Mouse (Mus musculus) neural tube, embryonic 12.5 days (tissue): ENCODE data around the gene Oosp2. TPM values are rescaled to one million over a fixed set of nuclear protein-coding genes. Genes with fewer than 3 reads are reported as not detected.

Experiments used
- ATAC-seq: fragments of 200-750 bp; cut with Nextera tagmentation; 2 replicates; pipeline ENCODE4 v1.8.0; 2017; ENCODE audit warnings: low read depth, mild to moderate bottlenecking, moderate TSS enrichment, moderate library complexity; ENCODE audit not compliant: low FRiP score
- H3K27ac ChIP-seq: fragments of 300-500 bp; sonication (generic); 2 replicates; pipeline ENCODE4 v1.5.1; 2016
- H3K27me3 ChIP-seq: fragments of 300-500 bp; sonication (generic); replicated peaks from 2 replicates; pipeline ENCODE4 v1.6.1; 2016; ENCODE audit warnings: mild to moderate bottlenecking
- H3K36me3 ChIP-seq: fragments of 300-500 bp; sonication (generic); 2 replicates; pipeline ENCODE4 v1.6.1; 2016; ENCODE audit warnings: mild to moderate bottlenecking
- H3K4me1 ChIP-seq: fragments of 300-500 bp; sonication (generic); 2 replicates; pipeline ENCODE4 v1.6.1; 2016
- H3K4me2 ChIP-seq: fragments of 300-500 bp; sonication (generic); replicated peaks from 2 replicates; pipeline ENCODE4 v1.6.1; 2016; ENCODE audit warnings: mild to moderate bottlenecking
- H3K4me3 ChIP-seq: fragments of 300-500 bp; sonication (generic); 2 replicates; pipeline ENCODE4 v1.5.1; 2016
- H3K9ac ChIP-seq: fragments of 300-500 bp; sonication (generic); 2 replicates; pipeline ENCODE4 v1.6.1; 2016; ENCODE audit warnings: mild to moderate bottlenecking
- H3K9me3 ChIP-seq: fragments of 300-500 bp; sonication (generic); 2 replicates; pipeline ENCODE4 v1.6.1; 2016; ENCODE audit warnings: mild to moderate bottlenecking
- WGBS: fragments of 180-500 bp; shearing (Covaris S2); methylation state at CpG from one replicate; pipeline ENCODE4 v1.1.7; 2016; 5-methylcytosine and 5-hydroxymethylcytosine counted together
- polyA plus RNA-seq: library from polyadenylated mRNA; unstranded; fragments of >200 nt; fragmentation: Nextera tagmentation; extraction: Ambion mirVana; gene quantifications from 2 replicates; pipeline ENCODE4 v1.2.1, GENCODE M21; 2016

Gene Oosp2
- polyA plus RNA-seq: not detected in 2 replicates

DNA sequence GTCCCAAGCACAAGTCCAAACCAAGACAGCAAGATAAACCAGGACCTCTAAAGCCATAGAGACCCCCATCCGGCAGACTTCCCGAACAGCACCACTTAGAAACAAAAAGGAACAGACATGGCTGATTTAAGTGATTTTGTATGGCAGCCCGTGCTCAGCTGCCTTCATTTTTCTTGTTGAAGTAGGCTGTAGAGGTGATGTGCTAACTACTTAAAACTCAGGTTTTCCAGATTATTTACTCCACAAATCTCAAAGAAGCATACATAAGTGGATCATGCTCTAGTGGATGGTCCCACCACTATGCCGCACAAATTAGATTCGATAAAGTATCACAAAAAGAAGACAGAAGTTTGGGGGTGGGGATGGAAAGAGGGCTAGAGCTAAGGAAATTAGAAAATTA, at the start of gene Oosp2:
Gene Oosp2 (minus strand): TSS at position 101 of the 400 bp plus-strand sequence.
- no peaks in the 10 kb centered on the region for H3K9me3 ChIP-seq
- H3K4me2 ChIP-seq: no peak within 1 kb of the TSS
- no peaks in the 10 kb centered on the region for H3K36me3 ChIP-seq
- H3K27me3 ChIP-seq: no peaks in the 10 kb centered on the region
- no peak within 1 kb of the TSS for H3K4me3 ChIP-seq
- 84% methylated on average over 5 of the region's 5 CpGs for WGBS
- no peak within 1 kb of the TSS for H3K9ac ChIP-seq
- no peak within 1 kb of the TSS for H3K27ac ChIP-seq
- no peak for ATAC-seq
- no peaks in the 10 kb centered on the region for H3K4me1 ChIP-seq

GRCm38 (mm10) chr19:11698342-11698741, 38.0 kb upstream of the Oosp2 start:
- Histone ChIP-seq H3K4me3 (no peak overlapping the region), H3K9ac (no peak overlapping the region), H3K36me3 (no peaks in the 10 kb centered on the region), H3K4me1 (no peaks in the 10 kb centered on the region), H3K27ac (no peak overlapping the region), H3K4me2 (no peak overlapping the region), H3K9me3 (no peaks in the 10 kb centered on the region), H3K27me3 (no peaks in the 10 kb centered on the region)
- WGBS: 96% methylated on average over 6 of the region's 6 CpGs
- no peak for ATAC-seq

DNA sequence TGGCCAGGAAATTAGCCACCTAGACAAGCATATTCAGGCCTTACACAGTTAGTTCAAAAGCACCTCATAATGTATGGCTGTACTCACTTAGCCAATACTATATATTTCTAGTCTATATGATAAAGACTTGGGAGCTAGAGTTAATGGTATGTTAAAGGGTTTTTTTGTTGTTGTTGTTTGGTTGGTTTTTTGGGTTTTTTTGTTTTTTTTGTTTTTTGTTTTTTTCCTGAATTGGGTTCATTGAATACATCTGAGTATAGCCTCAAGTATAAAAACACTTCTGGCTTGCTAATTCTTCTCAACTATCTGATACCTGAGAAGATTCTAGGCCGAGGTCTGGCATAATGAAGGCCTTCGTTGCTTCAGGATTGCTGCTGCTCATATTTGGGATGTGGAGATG, 36.4 kb upstream of the Oosp2 start, which contains the start of gene Oosp3:
Gene Oosp3 (plus strand): TSS at position 301 of the 400 bp plus-strand sequence.
- ATAC-seq: no peak
- H3K9me3 ChIP-seq: no peaks in the 10 kb centered on the region
- no peak within 1 kb of the TSS for H3K4me3 ChIP-seq
- no peak within 1 kb of the TSS for H3K9ac ChIP-seq
- no peaks in the 10 kb centered on the region for H3K36me3 ChIP-seq
- no peaks in the 10 kb centered on the region for H3K4me1 ChIP-seq
- no peak within 1 kb of the TSS for H3K27ac ChIP-seq
- no peak within 1 kb of the TSS for H3K4me2 ChIP-seq
- 81% methylated on average over 2 of the region's 2 CpGs for WGBS
- no peaks in the 10 kb centered on the region for H3K27me3 ChIP-seq

GRCm38 (mm10) chr19:11691454-11691853, 31.1 kb upstream of the Oosp2 start:
- H3K4me3 ChIP-seq: no peak overlapping the region
- H3K4me1 ChIP-seq: no peaks in the 10 kb centered on the region
- H3K27me3 ChIP-seq: no peaks in the 10 kb centered on the region
- WGBS: 67% methylated on average over 1 of the region's 1 CpGs
- no peak overlapping the region for H3K4me2 ChIP-seq
- no peaks in the 10 kb centered on the region for H3K36me3 ChIP-seq
- H3K9ac ChIP-seq: no peak overlapping the region
- H3K9me3 ChIP-seq: no peaks in the 10 kb centered on the region
- ATAC-seq: no peak
- no peak overlapping the region for H3K27ac ChIP-seq

DNA sequence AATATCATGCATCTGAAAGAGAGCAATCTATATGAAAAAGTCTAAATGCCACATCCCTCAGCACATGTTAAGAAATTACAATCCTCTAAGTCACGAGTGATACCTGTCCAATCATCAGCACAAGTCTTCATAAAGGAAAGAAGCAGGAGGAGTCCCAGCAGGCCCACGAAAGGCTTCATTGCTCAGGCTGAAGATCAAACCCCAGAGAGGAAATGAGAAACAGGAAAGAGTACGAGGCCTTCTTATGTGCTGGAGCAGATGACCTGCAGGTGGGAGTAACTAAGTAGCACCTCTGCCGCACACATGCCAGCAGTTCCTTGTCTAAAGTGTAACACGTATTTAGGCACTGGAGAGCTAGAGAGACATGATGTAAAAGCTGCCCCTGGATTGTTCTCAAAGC, 30.5 kb upstream of the Oosp2 start, which contains the start of gene Oosp1:
Gene Oosp1 (minus strand): TSS at position 312 of the 400 bp plus-strand sequence.
- Histone ChIP-seq H3K4me1 (no peaks in the 10 kb centered on the region), H3K4me2 (no peak within 1 kb of the TSS), H3K9me3 (no peaks in the 10 kb centered on the region), H3K9ac (no peak within 1 kb of the TSS), H3K36me3 (no peaks in the 10 kb centered on the region), H3K27me3 (no peaks in the 10 kb centered on the region), H3K4me3 (no peak within 1 kb of the TSS), H3K27ac (no peak within 1 kb of the TSS)
- ATAC-seq: no peak
- 67% methylated on average over 5 of the region's 5 CpGs for WGBS

GRCm38 (mm10) chr19:11661562-11661961, 1.2 kb upstream of the Oosp2 start:
- H3K4me1 ChIP-seq: no peaks in the 10 kb centered on the region
- no peaks in the 10 kb centered on the region for H3K27me3 ChIP-seq
- H3K4me2 ChIP-seq: no peak overlapping the region
- H3K27ac ChIP-seq: no peak overlapping the region
- no peak for ATAC-seq
- H3K9ac ChIP-seq: no peak overlapping the region
- no peaks in the 10 kb centered on the region for H3K36me3 ChIP-seq
- no peaks in the 10 kb centered on the region for H3K9me3 ChIP-seq
- H3K4me3 ChIP-seq: no peak overlapping the region

GRCm38 (mm10) chr19:11659142-11659541, 1.2 kb downstream of the Oosp2 start:
- H3K36me3 ChIP-seq: no peaks in the 10 kb centered on the region
- WGBS: 79% methylated on average over 2 of the region's 2 CpGs
- ATAC-seq: no peak
- H3K27ac ChIP-seq: no peak overlapping the region
- H3K27me3 ChIP-seq: no peaks in the 10 kb centered on the region
- no peak overlapping the region for H3K9ac ChIP-seq
- no peak overlapping the region for H3K4me2 ChIP-seq
- H3K4me1 ChIP-seq: no peaks in the 10 kb centered on the region
- H3K9me3 ChIP-seq: no peaks in the 10 kb centered on the region
- no peak overlapping the region for H3K4me3 ChIP-seq

DNA sequence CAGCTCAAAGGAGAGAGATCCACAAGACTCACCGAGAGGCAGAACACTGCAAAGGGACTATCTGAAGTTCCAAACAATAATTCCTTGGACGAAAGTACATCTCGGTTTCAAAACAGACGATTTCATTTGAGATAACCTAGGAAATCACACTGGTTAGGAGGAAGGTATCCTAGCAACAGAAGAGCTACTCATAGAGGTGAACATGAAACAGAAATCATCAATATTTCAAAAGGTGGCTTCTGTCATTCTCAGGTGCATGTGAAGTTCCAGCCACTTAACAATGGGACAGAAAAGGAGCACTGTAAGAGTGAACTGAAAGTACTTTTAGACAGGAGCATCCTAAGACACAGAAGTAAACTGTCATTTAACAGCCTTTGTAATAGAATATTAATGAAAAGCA, 10.8 kb downstream of the Oosp2 start:
- H3K4me3 ChIP-seq: no peak overlapping the region
- ATAC-seq: no peak
- 88% methylated on average over 4 of the region's 4 CpGs for WGBS

GRCm38 (mm10) chr19:11646166-11646565, 14.2 kb downstream of the Oosp2 start:
- Histone ChIP-seq H3K27ac (no peak overlapping the region), H3K27me3 (no peaks in the 10 kb centered on the region), H3K4me2 (no peak overlapping the region), H3K4me1 (no peaks in the 10 kb centered on the region), H3K9ac (no peak overlapping the region), H3K9me3 (no peaks in the 10 kb centered on the region), H3K36me3 (no peaks in the 10 kb centered on the region), H3K4me3 (no peak overlapping the region)
- ATAC-seq: no peak
- WGBS: 82% methylated on average over 3 of the region's 3 CpGs

More for the DNA sequence above, 10.8 kb downstream of the Oosp2 start:
- Histone ChIP-seq H3K27me3 (no peaks in the 10 kb centered on the region), H3K4me1 (no peaks in the 10 kb centered on the region), H3K36me3 (no peaks in the 10 kb centered on the region), H3K9ac (no peak overlapping the region), H3K4me2 (no peak overlapping the region), H3K9me3 (no peaks in the 10 kb centered on the region), H3K27ac (no peak overlapping the region)

GRCm38 (mm10) chr19:11640732-11641131, 19.6 kb downstream of the Oosp2 start, which contains the start of gene Ms4a3:
Ms4a3 (minus strand) TSS chr19:11640851.
- whole genome bisulfite sequencing: 81% methylated on average over 1 of the region's 1 CpGs
- Histone ChIP-seq H3K4me1 (no peaks in the 10 kb centered on the region), H3K9ac (no peak within 1 kb of the TSS), H3K9me3 (no peaks in the 10 kb centered on the region), H3K27ac (no peak within 1 kb of the TSS), H3K4me3 (no peak within 1 kb of the TSS), H3K36me3 (no peaks in the 10 kb centered on the region), H3K4me2 (no peak within 1 kb of the TSS), H3K27me3 (no peaks in the 10 kb centered on the region)
- no peak for ATAC-seq

DNA sequence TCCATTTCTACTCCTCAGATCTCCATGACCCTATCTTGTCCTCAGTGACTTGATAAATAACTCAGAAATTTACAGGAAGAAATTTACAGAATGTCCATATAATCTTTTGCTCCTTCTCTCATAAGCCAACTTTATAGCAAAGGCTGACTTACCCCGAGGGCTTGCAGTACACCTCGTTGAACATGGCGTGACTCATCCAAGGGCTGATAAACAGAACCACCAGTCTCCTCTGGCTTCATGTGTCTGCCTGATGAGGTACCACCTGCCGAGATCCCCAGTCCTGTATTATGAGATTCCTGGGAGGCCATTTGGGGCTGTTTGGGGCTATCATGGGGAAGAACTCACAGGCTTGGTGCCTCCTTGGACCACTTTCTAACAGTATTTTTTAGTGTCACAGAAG, 21.3 kb downstream of the Oosp2 start:
- WGBS: 78% methylated on average over 4 of the region's 4 CpGs
- no peaks in the 10 kb centered on the region for H3K27me3 ChIP-seq
- H3K27ac ChIP-seq: no peak overlapping the region
- no peaks in the 10 kb centered on the region for H3K36me3 ChIP-seq
- no peak overlapping the region for H3K4me3 ChIP-seq
- no peaks in the 10 kb centered on the region for H3K9me3 ChIP-seq
- H3K4me1 ChIP-seq: no peaks in the 10 kb centered on the region
- no peak for ATAC-seq
- H3K4me2 ChIP-seq: no peak overlapping the region
- no peak overlapping the region for H3K9ac ChIP-seq

GRCm38 (mm10) chr19:11635572-11635971, 24.8 kb downstream of the Oosp2 start:
- no peak for ATAC-seq

DNA sequence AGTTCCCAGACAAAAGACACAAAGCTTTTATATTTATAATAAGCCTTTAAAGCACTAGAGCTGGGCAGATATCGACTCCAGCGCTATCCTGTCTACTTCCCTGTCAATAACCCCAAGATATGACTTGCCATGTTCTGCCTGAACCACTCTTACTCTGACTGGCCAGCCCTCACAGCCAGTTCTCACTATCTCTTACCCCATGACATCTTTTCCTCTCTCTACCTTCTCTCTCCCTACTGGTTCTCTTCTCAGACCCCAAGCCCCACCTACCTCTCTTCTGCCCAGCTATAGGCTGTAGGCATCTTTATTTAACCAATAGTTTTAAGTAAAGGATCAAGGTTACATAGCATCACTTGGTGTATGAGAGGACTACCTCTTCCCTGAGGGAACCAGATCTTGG, 26.0 kb downstream of the Oosp2 start:
- no peak overlapping the region for H3K9ac ChIP-seq
- H3K36me3 ChIP-seq: no peaks in the 10 kb centered on the region
- no peak for ATAC-seq
- no peaks in the 10 kb centered on the region for H3K27me3 ChIP-seq
- no peak overlapping the region for H3K27ac ChIP-seq
- H3K4me1 ChIP-seq: no peaks in the 10 kb centered on the region
- WGBS: 87% methylated on average over 2 of the region's 2 CpGs
- no peaks in the 10 kb centered on the region for H3K9me3 ChIP-seq
- no peak overlapping the region for H3K4me2 ChIP-seq
- H3K4me3 ChIP-seq: no peak overlapping the region

More at GRCm38 (mm10) chr19:11635572-11635971, 24.8 kb downstream of the Oosp2 start:
- no peak overlapping the region for H3K4me2 ChIP-seq
- 89% methylated on average over 5 of the region's 5 CpGs for WGBS
- H3K4me1 ChIP-seq: no peaks in the 10 kb centered on the region
- H3K9me3 ChIP-seq: no peaks in the 10 kb centered on the region
- no peaks in the 10 kb centered on the region for H3K27me3 ChIP-seq
- H3K9ac ChIP-seq: no peak overlapping the region
- no peaks in the 10 kb centered on the region for H3K36me3 ChIP-seq
- H3K4me3 ChIP-seq: no peak overlapping the region
- H3K27ac ChIP-seq: no peak overlapping the region
